Mouse (Mus musculus) forebrain, postnatal 0 days (tissue): ENCODE measurements at regions not wholly inside any gene's neighbourhood (a gene's known extent, or its start where the extent isn't known, plus 50 kb on each side); places are given as distances from the start of the nearest gene placed in this dataset.

Experiments used
- ATAC-seq: fragments of 200-750 bp; cut with Nextera tagmentation; 2 replicates; pipeline ENCODE4 v1.8.0; 2017; ENCODE audit warnings: mild to moderate bottlenecking, moderate library complexity
- DNase-seq: peaks from one replicate; pipeline ENCODE4 v3.0.0-alpha.2; 2015
- H3K27ac ChIP-seq: fragments of 300-500 bp; sonication (generic); 2 replicates; pipeline ENCODE4 v1.5.1; 2014; ENCODE audit warnings: low read depth, mild to moderate bottlenecking, antibody characterized with exemption, low read length, moderate library complexity, mixed read lengths
- H3K27me3 ChIP-seq: fragments of 300-500 bp; sonication (generic); 2 replicates; pipeline ENCODE4 v1.6.1; 2014; ENCODE audit warnings: mild to moderate bottlenecking, low read length, mixed read lengths; ENCODE audit not compliant: insufficient read depth
- H3K36me3 ChIP-seq: fragments of 300-500 bp; sonication (generic); 2 replicates; pipeline ENCODE4 v1.6.1; 2014; ENCODE audit warnings: mild to moderate bottlenecking, moderate library complexity; ENCODE audit not compliant: insufficient read depth
- H3K4me1 ChIP-seq: fragments of 300-500 bp; sonication (generic); 2 replicates; pipeline ENCODE4 v1.6.1; 2014; ENCODE audit warnings: antibody characterized with exemption; ENCODE audit not compliant: insufficient read depth
- H3K4me2 ChIP-seq: fragments of 300-500 bp; sonication (generic); 2 replicates; pipeline ENCODE4 v1.6.1; 2014; ENCODE audit warnings: low read depth, mild to moderate bottlenecking, moderate library complexity
- H3K4me3 ChIP-seq: fragments of 300-500 bp; sonication (generic); 2 replicates; pipeline ENCODE4 v1.5.1; 2014; ENCODE audit warnings: low read depth, low read length, mixed read lengths
- H3K9ac ChIP-seq: fragments of 300-500 bp; sonication (generic); 2 replicates; pipeline ENCODE4 v1.6.1; 2014; ENCODE audit warnings: mild to moderate bottlenecking
- H3K9me3 ChIP-seq: fragments of 300-500 bp; sonication (generic); 2 replicates; pipeline ENCODE4 v1.6.1; 2016; ENCODE audit warnings: low read length
- CTCF ChIP-seq: sonication (generic); IDR thresholded peaks from 2 replicates; pipeline ENCODE4 v1.5.1; 2016; ENCODE audit warnings: antibody characterized with exemption, control low read depth, low read depth
- WGBS: fragments of 180-500 bp; shearing (Covaris S2); extraction: QIAGEN DNeasy Blood & Tissue Kit; methylation state at CpG from one replicate; pipeline ENCODE4 v1.1.7; 2014; 5-methylcytosine and 5-hydroxymethylcytosine counted together

DNA sequence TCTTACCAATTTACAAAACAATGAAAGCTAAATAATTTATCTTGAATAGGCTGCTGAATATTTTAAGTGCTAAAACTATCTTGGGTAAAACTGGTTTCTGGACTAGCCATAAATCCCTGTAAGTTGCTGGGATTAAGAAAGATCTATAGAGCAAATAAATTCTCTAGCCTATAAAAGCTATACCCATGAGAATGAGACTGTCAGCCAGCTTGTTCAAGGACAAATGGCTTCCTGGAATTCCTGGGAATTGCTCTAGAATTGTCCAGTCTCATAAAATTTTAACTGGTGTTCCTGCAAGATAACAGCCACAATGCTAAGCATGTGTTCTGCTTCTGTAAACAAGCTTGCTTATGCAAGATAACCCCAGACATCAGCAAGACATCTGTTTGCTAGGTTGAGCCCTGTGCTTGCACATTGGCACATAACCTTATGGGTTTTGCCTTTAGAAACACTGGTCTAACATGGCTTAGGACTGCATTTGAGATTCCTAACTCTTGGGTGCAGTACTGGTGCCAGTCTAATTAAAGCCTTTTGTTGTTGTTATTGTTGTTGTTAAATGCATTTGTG, 180.2 kb upstream of the Syt10 start:
- Histone ChIP-seq H3K9ac (no peak overlapping the region), H3K27ac (no peak overlapping the region), H3K9me3 (no peaks in the 10 kb centered on the region), H3K4me1 (no peaks in the 10 kb centered on the region), H3K36me3 (no peaks in the 10 kb centered on the region), H3K4me2 (no peak overlapping the region), H3K27me3 (no peaks in the 10 kb centered on the region), H3K4me3 (no peak overlapping the region)
- no peak for TF ChIP-seq CTCF
- DNase-seq, result no peak
- ATAC-seq, result no peak

DNA sequence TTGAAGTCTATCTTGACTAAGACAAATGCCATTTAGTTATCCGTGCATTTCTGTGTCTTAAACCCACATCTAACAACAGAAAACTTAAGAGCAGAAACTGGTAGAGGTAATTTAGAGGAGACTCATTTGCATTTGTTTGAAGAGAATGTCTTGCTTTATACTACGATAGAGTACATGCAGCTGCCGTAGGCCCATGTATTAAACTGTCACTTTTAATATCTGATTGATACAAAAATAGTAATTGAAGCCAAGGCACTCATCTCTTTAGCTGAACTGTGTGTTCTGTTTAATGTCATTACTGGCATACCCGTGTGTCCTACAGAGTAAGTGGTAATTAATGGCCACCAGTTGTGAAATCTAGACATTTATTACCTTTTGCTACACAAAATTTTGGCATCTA, 181.5 kb upstream of the Syt10 start:
- no peak for TF ChIP-seq CTCF
- Histone ChIP-seq H3K4me2 (no peak overlapping the region), H3K9ac (no peak overlapping the region), H3K27me3 (no peaks in the 10 kb centered on the region), H3K9me3 (no peaks in the 10 kb centered on the region), H3K4me1 (no peaks in the 10 kb centered on the region), H3K27ac (no peak overlapping the region), H3K36me3 (no peaks in the 10 kb centered on the region), H3K4me3 (no peak overlapping the region)
- WGBS, result 50% methylated on average over 4 of the region's 4 CpGs
- no peak for DNase-seq
- ATAC-seq, result no peak

DNA sequence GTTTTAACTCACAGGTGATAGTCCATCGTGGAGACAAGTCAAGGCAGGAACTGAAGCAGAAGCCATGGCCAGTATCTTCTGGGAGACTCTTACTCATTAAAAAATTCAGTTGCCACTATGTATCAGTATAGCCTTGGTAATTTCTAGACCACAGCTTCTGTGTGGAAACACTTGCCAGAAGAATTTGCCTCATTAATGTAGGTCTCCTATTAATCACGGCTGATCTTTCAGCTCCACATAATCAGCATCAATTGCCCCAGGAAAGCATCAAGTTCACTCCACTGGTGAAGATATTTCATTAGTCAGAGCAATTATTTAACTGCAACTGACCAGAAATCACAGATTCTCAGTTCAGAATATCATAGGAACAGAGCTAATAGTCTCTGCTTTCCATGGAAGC, 189.8 kb upstream of the Alg10b start:
- 79% methylated on average over 2 of the region's 2 CpGs for WGBS
- ATAC-seq (no peak), DNase-seq (no peak)
- Histone ChIP-seq H3K9me3 (no peaks in the 10 kb centered on the region), H3K4me2 (no peak overlapping the region), H3K27ac (no peak overlapping the region), H3K9ac (no peak overlapping the region), H3K27me3 (no peaks in the 10 kb centered on the region), H3K4me1 (0 out of 2 replicates have a peak, but pooled peaks cover 4% of the 10 kb centered on the region), H3K36me3 (no peaks in the 10 kb centered on the region), H3K4me3 (no peak overlapping the region)
- no peak for TF ChIP-seq CTCF

DNA sequence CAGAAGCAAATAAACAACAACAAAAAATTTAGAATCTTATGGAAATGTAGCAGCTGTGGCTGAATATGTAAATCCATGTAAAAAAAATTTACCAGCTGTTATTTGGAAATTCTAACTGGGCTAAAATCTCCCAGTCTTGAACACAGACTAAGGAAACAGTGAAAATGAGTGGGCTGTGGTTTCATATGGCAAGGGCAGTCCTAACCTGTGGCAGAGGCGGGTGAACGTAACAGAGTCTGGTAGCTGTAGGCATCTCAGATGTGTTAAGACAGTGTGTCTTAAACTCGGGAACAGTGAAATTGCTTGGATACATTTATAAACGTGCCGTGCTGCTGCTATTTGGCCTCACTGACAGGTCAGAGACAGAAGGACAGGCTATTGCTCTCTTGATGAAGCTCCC, 178.4 kb upstream of the Alg10b start:
- no peaks in the 10 kb centered on the region for H3K4me1 ChIP-seq
- no peak for DNase-seq

DNA sequence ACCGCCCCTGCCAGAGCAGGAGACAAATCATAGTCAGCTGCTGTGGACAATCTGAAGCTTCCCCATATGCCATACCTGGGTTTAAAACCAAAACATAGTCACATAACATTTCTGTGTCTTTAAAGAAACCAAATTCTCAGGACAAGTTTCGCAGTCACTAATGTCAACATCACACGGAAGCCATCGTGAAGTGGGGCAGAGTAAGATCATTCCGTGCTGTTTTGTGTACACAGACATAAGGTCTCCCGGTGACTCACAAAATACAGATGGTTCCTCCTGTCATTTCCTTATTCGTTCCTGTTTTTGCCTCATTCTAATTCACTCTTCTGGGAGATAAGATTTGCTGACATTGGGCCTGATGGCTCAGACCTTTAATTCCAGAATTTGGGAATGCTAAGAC, 162.1 kb upstream of the Alg10b start:
- 68% methylated on average over 7 of the region's 7 CpGs for WGBS
- no peak overlapping the region for H3K9ac ChIP-seq
- no peak overlapping the region for H3K4me3 ChIP-seq
- no peak for TF ChIP-seq CTCF
- H3K9me3 ChIP-seq, result no peaks in the 10 kb centered on the region
- no peak overlapping the region for H3K4me2 ChIP-seq
- H3K4me1 ChIP-seq, result no peaks in the 10 kb centered on the region
- H3K36me3 ChIP-seq, result no peaks in the 10 kb centered on the region
- no peaks in the 10 kb centered on the region for H3K27me3 ChIP-seq
- no peak overlapping the region for H3K27ac ChIP-seq
- ATAC-seq (no peak), DNase-seq (no peak)

More for the DNA sequence above, 178.4 kb upstream of the Alg10b start:
- no peak overlapping the region for H3K4me2 ChIP-seq
- H3K36me3 ChIP-seq, result no peaks in the 10 kb centered on the region
- H3K27me3 ChIP-seq, result no peaks in the 10 kb centered on the region
- H3K4me3 ChIP-seq, result no peak overlapping the region
- ATAC-seq, result no peak
- WGBS, result 72% methylated on average over 5 of the region's 5 CpGs
- no peak overlapping the region for H3K9ac ChIP-seq
- H3K27ac ChIP-seq, result 0 out of 2 replicates have a peak overlapping the region, but pooled peaks have one; percentile 9
- no peak for TF ChIP-seq CTCF
- no peaks in the 10 kb centered on the region for H3K9me3 ChIP-seq

DNA sequence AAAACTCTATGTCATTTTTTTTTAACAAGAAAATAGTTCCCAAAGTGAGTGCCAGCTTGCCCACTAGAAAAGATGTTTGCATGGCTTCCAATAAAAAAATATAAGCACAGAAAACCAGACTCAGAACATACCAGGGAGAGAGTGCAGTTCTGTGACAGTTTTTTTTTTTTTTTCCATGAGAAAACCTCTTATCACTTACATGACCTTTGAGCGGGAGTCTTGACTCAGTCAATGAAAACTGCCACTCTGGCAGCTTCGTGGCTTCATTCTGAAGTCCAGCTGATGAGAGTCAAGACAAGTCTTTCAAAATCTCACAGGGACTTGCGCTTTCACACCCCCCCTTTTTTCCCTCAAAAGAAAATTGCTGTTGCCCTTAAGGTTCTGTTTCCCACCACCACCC, 158.3 kb upstream of the Alg10b start:
- no peak for TF ChIP-seq CTCF
- Histone ChIP-seq H3K4me2 (no peak overlapping the region), H3K9ac (no peak overlapping the region), H3K9me3 (no peaks in the 10 kb centered on the region), H3K27ac (no peak overlapping the region), H3K36me3 (no peaks in the 10 kb centered on the region), H3K27me3 (no peaks in the 10 kb centered on the region), H3K4me3 (no peak overlapping the region), H3K4me1 (no peaks in the 10 kb centered on the region)
- ATAC-seq (no peak), DNase-seq (no peak)
- 86% methylated on average over 3 of the region's 3 CpGs for WGBS

DNA sequence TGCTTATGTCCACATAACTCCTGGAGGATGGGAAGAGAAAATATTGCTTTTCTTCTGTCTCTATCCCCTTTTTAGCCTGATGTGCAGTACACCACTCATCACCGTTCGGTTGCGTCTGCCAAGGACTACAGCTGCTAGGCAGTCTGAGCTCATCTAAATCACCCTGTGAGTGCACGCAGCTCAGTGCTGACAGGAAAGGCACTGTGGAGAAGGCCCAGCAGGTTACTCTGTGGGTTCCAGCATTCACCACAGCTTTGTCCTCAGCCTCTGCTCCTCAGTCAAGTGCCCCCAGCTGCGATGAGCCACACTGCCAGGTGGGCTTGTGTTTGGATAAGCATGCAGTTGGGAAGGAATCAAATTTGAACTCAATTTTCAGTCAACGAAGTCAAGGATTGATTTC, 152.0 kb upstream of the Alg10b start:
- H3K4me3 ChIP-seq, result no peak overlapping the region
- no peak for TF ChIP-seq CTCF
- H3K9me3 ChIP-seq, result no peaks in the 10 kb centered on the region
- no peaks in the 10 kb centered on the region for H3K4me1 ChIP-seq
- no peak overlapping the region for H3K27ac ChIP-seq
- no peaks in the 10 kb centered on the region for H3K27me3 ChIP-seq
- H3K9ac ChIP-seq, result no peak overlapping the region
- ATAC-seq (peak; percentile 62), DNase-seq (peak; percentile 13)
- no peak overlapping the region for H3K4me2 ChIP-seq
- H3K36me3 ChIP-seq, result no peaks in the 10 kb centered on the region
- 57% methylated on average over 6 of the region's 6 CpGs for WGBS
